Mouse (Mus musculus) layer of hippocampus, postnatal 25 days (tissue): ENCODE measurements around the gene Fam206a. TPM values are rescaled to one million over a fixed set of nuclear protein-coding genes. Genes with fewer than 3 reads are reported as not detected.

ENCODE experiments used
- DNase-seq, 2 experiments: peaks; one replicate each; pipeline ENCODE4 v3.0.0; 2022; ENCODE audit warnings: mixed read lengths in 2 of 2, low spot score in 1 of 2; ENCODE audit errors: extremely low spot score in 1 of 2
- total RNA-seq, 2 experiments: library from RNA; stranded (reverse); gene quantifications; 2 replicates each; pipeline ENCODE4 v1.2.3; 2021

Fam206a gene
- total RNA-seq, 2 experiments from 2014 or later = 17.3 to 18.2 TPM

GRCm38 (mm10) chr4:56842501-56842900 lies 40.4 kb downstream of the Fam206a start:
- no peak for DNase-seq

GRCm38 (mm10) chr4:56843963-56844362 lies 41.8 kb downstream of the Fam206a start:
- DNase-seq = no peak

GRCm38 (mm10) chr4:56844911-56845310 lies 42.8 kb downstream of the Fam206a start:
- DNase-seq = no peak

GRCm38 (mm10) chr4:56845896-56846533 lies 43.9 kb downstream of the Fam206a start:
- no peak for DNase-seq

GRCm38 (mm10) chr4:56847400-56847799 lies 45.3 kb downstream of the Fam206a start:
- DNase-seq = no peak

GRCm38 (mm10) chr4:56848044-56848443 lies 45.9 kb downstream of the Fam206a start:
- no peak for DNase-seq

GRCm38 (mm10) chr4:56850724-56851123 lies 48.6 kb downstream of the Fam206a start:
- DNase-seq = no peak

- no peak for DNase-seq
These were observed 53.8 kb downstream of the Fam206a start for GRCm38 (mm10) chr4:56855935-56856334.

GRCm38 (mm10) chr4:56856371-56856949 lies 54.3 kb downstream of the Fam206a start:
- no peak for DNase-seq

GRCm38 (mm10) chr4:56858733-56859132 lies 56.6 kb downstream of the Fam206a start:
- DNase-seq = no peak

Other genes with a start within 250 kb of the Fam206a start
- gene Gm26657, start 62.3 kb upstream of the Fam206a start, total RNA-seq = not detected
- gene Actl7b, start 60.9 kb upstream of the Fam206a start, total RNA-seq = under 1 TPM in 1 of 2 experiments, not detected in 1; 0.25 TPM
- gene Actl7a, start 58.9 kb upstream of the Fam206a start, total RNA-seq = not detected
- 10 to 100 TPM; 58.2 to 64.8 TPM for gene Elp1, start within 50 bp of the Fam206a start, total RNA-seq
- gene Ctnnal1, start 62.8 kb downstream of the Fam206a start, total RNA-seq = 10 to 100 TPM in 1 of 2 experiments, 1 to 10 TPM in 1; 9.8 to 15.9 TPM
- gene Tmem245, start 145.1 kb downstream of the Fam206a start, total RNA-seq = 10 to 100 TPM; 29.8 to 31.0 TPM
- gene Frrs1l, start 188.0 kb downstream of the Fam206a start, total RNA-seq = 100 to 1,000 TPM; 202 to 207 TPM